Mouse (Mus musculus) retina, embryonic 14.5 days (tissue): ENCODE data around the gene Igsf10.
A peak's percentile ranks its signal among the peaks of the same experiment; 100 is the strongest.
"Not testable (repeated sequence)": the region's sequence is repeated elsewhere in the genome, so short reads cannot be mapped to it uniquely, and the experiment has no call there.

Source experiments
- DNase-seq: peaks from one replicate; pipeline ENCODE4 v3.0.0-alpha.2; 2015; ENCODE audit warnings: low spot score

Gene Igsf10

DNA sequence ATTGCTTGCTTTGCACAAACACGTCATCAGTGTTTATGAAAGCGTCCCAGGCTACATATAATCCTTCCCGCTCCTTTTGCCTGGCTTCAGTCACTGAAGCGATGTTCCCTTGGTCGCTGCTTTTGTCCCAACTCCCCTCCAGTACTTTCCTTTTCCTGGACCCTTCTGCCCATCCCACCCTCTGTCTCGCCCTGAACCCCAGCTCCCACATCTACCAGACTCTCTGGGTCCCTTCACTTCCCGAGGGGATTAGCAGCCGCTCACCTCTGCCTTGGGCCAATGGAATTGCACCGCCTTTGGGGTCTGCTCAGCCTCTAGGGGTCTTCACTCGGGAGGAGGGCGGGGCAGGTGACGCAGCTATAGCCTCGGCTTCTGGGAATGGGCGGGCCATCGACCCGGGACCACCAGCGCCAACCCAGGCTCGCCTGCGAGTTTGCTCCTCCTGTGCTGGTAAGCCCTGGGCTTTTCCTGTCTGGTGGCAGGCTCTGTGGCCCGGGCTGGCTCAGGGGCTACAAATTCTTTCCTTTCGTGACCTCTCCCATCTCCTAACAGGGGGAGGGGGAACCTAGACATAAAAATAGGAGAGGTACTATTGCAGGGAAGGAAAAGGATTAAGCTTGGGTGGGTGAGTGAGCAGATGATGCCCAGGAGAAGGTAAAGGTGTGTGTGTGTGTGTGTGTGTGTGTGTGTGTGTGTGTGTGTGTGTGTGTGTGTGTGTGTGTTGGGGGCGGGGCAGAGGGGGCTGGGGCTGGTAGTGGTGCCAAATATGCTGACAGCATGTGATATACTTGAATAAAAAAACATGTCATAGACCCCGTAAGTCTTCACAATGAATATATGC, at the start of gene Igsf10:
Gene Igsf10 (minus strand): TSS at position 330 of the 841 bp plus-strand sequence.
- DNase-seq, result peak; percentile 85

DNA sequence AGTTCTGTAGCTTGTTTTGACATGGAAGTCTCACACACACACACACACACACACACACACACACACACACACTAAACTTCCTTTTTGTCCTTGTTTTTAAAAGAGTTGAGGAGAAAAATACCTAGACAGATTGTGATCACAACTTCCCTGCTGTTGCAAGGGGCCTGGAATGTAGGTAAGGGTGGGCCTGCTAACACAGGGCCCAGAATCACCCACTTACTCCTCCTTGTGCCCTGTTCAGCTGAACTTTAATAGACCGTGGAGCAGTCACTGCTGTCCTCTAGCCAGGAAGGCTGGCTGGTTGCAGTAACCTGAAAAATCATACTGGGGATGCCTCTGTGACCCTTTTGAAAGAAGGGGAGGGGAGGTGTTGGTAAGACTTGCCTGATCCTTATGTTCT, 41.4 kb upstream of the Igsf10 start:
- no peak for DNase-seq

DNA sequence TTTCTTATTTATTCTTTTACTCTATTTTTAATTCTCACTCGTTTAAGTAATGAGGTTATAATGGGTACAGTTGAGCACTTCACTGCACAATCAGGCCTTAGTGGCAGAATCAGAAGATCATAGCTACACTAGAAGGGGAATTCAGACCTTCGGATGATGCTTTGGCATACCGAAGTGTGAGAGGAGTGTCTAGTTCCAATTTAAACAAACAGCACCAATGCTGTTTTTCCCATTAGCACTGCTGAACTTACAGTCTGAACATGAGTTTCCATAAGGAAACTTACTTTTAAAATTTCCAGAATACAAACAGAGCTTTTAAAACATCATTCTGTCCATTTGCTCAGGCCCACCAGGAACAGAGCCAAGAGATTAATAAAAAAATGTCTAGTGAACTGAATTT, 40.8 kb upstream of the Igsf10 start:
- no peak for DNase-seq

DNA sequence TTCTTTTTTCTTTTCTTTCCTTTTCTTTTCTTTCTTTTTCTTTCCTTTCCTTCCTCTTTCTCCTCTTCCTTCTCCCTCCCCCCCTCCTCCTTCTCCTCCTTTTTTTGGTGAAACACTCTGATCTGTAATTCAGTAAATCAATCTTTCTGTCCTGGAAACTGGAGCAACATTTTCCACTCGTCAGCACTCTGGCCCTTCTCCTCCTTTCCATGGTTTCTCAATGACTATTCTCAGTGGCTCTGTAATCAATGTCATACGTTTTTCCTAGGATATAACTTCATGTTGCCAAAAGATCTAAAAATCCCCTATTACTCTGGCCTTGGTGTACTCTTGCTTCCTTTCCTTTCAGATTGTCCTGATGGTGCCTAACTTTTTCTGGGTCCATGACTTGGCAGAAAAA, 40.1 kb upstream of the Igsf10 start:
- no peak for DNase-seq

DNA sequence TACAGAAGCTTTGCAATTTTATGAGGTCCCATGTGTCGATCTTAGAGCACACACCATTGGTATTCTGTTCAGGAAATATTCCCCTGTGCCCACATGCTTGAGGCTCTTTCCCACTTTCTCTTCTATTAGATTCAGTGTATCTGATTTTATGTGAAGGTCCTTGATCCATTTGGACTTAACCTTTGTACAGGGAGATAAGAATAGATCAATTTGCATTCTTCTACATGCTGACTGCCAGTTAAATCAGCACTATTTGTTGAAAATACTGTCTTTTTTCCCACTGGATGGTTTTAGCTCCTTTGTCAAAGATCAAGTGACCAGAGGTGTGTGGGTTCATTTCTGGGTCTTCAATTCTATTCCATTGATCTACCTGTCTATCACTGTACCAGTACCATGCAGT, 34.6 kb upstream of the Igsf10 start:
- DNase-seq, result not testable (repeated sequence)

DNA sequence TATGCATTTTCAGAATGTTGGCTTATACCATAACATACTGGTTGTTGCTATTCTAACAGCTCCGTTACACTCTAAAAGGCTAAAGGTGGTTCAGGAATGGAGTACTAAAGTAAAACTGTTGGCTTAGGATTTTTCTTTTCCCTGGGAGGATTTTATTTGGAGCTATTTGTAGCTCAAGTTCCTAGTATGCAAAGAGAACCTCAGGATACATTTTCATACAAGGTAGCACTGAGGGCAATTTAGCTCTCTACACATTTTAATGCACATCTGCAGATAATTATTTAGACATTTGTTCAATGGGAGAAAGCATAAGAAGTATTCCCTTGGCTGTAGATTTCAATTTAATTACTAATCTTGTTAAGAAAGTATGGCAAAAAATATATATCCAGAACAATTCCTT, 17.7 kb upstream of the Igsf10 start:
- no peak for DNase-seq

DNA sequence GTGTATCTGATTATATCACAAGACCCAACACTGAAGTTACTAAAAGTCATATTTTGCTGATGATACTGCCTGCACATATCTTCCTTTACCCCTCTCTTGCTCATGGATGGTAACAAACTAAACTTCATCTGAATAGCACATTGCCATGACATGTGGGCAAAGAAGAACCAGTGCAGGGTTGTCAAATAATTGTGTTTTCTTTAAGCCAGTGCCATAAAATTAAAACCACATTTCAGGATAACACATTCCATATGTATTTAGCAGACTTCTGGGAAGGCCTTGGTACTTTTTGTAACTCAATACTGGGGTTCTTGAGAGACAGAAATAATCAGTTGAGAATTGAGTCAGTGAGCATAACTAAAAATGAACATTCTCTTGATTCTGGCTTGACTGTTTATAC, 15.9 kb upstream of the Igsf10 start:
- DNase-seq, result no peak

DNA sequence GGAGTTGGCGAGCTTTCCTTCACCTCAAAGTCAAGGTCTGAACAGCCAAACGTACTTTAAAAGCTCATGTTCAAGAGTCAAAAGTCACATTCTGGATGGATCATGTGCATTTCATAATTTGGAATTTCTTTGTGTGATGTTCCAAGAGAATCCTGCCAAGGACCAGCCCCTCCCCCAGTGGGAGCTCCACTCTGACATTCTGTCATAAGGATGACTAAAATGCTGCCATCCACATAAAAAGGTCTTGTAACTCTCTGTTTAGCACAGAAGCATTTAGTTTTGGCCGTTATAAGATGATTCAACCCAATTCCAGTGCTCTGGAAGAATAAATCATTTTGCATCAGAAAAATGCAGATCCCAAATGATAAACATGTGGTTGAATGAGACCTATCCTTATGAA, 10.0 kb upstream of the Igsf10 start:
- no peak for DNase-seq

DNA sequence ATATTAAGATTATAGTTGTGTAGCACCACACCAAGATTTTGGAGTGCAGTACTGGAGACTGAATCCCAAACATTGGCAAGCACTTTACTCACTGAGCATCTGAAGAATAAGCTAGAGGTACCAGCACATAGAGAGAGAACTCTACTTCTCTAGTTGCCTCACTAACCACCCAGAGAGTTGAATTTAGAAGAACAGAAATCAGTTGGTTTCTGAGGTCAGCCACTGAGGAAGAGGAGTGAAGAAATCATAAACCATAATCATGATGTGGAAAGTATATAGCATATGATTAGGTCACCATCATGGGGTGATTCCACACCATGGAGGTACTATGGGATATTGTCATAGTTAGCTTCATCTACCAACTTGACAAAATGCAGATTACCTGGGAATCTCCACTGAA, 7.6 kb upstream of the Igsf10 start:
- no peak for DNase-seq

DNA sequence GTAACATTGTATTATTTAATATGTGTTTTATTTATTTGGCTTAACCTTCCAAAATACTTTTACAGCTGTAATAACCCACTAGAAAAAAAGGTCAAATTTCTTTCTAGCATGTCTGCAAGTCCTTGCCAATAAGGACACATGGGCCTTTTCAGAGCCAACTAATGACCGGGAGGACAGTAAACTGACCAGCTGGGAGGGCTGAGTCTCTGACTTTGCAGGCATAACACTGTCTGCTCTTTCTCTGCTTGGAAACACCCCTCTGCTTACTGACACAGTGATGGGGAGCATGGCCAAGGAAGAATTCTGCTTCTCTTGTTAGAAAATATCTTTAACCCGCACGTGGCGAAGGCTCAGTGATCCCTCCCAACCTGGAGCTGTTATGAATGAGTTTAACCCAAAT, 1.2 kb downstream of the Igsf10 start:
- DNase-seq, result peak; percentile 19

DNA sequence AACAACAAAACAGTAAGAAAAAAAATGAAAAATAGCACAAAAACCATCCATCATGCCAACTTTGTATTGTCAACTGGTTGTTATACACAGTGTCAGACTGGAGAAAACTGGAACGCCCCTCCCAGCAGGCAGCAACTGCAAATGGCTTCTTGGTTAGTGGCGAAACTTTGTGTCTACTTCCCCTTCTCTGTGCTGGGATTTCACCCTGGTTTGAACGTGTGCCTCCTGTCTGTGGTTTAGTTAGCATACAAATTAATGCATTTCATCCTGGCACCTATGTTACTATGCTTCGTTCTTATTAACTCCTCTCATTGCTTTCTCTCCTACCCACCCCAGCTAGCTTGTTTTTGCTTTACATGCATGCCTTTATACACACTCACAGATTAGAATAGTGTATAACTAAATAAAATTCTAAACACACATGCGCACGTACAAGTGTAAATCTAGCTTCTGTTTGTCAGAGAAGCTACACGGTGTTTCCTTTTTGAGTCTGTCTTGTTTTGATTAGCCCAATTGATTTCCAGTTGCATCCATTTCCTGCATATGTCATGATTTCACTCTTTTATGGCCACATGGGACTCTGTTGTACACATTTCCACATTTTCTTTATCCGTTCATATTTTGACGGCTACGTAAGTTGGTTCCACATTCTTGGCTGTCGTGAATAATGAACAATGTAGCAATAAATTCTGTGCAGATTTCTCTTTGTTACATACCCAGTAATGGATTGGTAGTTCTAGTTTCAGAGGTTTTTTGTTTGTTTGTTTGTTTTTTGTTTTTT, 2.4 kb downstream of the Igsf10 start:
- no peak for DNase-seq

DNA sequence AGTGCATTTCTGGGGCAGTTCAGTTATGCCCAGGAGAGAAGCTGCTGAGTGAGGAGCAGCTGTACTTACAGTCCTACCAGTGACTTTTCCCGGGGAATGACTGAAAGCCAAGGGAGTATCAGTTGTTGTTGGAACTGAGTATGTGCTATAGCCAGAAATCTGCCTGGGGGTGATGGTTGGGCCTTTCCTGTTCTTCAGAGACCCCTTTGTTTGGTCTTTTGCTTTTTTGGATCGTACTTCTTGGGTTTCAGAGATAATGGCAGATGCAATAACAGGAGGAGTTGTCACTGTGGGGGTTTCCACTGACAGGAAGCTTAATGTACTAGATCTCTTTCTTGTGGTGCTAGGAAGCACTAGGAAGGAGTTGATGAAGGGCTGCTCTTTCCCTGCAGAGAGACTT, 15.7 kb downstream of the Igsf10 start:
- DNase-seq, result no peak

DNA sequence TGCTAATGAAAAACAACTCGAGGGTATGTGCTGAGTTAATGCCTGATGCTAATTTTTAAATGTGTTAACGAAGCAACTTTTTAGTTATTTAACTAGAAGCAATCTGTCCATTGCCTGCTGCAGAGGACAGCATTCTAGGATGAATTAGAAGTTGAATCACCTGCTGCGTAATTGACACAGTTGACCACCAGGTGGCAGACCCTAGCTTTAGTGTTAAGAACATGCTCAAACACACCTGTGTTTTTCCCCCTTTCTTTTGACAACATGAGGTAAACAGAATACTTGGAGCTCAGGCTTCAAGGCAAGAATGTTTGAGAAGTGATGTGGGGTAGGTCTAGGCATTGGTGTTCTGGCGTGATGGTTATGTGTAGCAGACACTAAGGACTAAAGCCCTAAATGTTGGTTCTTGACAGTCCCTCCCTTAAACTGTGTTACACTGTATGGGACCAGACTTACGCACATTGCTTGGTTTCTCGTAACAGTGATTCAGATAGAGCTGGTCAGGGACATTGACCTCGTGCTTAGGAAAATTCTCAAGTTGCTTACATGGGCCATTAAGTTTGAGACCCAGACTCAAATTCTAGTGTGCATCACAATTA, 22.8 kb downstream of the Igsf10 start:
- DNase-seq, result peak; percentile 75

DNA sequence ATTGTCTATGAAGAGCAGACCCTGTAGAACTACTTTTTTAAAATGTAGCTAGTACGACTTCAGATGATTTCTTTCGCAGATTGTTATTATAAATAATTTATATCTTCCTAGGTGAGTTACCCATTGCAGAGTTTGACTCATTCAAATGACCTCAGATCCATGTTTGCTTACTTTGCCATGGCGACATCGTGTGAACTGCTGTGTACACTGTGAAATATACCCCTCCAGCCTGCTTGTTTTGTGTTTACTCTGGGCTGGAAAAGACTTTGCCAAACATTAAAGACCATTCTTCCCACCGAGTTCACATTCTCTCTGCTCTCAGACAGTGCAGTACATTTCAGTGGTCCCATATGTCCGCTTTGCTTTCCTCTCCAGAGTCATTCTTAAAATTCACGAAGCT, 28.1 kb downstream of the Igsf10 start:
- no peak for DNase-seq

DNA sequence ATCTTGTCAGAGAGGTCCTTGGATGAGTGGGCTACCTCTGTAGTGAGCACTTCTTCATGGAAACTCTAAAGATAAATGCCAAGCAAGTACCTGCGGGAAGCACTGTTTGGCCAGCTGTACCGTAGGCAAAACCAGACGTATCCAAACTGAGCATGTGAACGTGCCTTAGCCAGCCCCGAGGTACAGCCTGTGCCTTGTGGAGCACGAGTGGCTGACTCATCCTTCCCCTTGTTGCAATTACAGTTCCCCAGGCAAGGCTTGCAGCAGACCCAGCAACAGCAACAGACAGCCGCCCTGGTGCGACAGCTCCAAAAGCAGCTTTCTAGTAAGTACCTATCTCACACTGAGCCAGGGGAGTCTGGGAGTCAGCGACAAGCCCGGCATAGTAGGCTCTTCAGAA, 31.6 kb downstream of the Igsf10 start:
- no peak for DNase-seq

DNA sequence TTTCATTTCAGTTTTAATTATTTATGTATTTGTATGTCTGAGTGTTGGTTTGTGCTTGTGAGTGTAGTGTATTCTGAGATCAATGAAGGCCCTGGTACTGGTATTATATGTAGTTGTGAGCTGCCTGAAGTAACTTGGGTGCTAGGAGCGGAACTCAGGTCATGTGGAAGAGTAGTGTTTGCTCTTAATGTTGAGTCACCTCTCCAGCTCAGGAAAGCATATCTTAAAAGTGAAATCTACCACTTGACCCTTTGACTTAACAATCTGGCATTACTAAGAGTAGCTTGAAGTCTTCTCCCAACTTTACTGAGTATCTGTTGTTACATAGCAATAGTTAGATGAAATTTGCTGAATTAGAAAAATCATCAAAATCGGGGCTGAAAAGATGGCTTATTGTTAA, 38.7 kb downstream of the Igsf10 start:
- DNase-seq, result no peak

DNA sequence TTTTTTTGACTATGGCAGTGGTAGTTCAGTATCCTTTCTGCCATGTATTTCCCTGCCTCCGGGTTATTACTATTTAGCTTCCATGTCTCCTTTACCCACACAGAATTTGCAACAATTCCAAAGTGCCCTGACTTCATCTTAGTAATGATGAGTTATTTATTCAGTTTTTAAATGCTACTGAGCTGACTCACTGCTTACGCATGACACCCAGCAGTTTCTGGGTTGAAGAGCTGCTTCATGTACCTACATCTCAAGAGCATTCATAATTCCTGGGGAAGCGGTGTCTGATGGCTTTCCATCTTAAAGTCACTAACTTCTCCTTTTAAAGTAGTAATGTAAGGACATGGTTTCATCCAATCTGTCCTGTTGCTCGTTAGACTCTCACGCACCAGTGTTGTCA, 39.2 kb downstream of the Igsf10 start:
- DNase-seq, result no peak

DNA sequence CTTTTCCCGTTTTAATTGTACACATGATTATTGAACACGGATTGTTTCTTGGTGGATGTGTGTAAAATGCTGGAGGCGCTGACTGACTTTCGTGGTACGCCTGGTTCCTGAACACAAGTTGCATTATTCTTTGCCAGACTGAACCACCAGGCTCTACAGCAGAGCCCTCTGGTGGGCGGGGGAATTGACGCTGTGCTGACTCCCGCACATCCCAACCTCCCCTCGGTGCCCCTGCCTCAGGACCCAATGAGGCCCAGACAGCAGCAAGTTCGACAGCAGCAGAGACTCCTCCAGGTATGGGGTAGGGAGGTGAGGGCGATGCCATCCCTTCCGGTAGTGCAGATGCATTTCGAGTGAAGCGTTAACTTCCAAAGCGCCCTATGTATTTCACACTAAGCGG, 46.5 kb downstream of the Igsf10 start:
- DNase-seq, result no peak

DNA sequence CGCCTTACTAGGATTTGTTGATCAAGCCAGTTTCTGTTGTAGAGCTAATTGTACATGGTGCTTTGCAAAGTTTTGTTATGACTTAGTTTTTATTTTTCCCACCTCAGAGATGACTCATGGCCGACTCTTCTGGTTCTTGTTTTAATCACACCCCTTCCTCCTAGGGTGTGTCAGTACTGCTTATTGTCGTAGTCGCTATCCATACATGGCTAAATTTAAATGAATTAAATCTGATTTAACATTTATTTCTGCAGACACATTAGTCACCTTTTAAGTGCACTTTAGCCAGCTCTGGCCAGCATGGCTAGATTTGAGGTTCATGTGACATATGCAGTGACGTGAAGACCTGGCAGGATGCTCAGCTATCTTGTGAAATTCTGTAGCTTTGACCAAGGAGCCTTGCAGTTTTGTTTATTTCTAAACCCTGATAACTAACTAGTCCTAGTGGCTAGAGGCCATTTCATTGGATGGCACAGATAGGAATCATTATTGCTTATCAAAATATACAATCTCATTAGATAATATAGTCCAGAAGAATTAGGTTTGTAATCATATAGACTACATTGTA, 47.5 kb downstream of the Igsf10 start:
- DNase-seq, result no peak

DNA sequence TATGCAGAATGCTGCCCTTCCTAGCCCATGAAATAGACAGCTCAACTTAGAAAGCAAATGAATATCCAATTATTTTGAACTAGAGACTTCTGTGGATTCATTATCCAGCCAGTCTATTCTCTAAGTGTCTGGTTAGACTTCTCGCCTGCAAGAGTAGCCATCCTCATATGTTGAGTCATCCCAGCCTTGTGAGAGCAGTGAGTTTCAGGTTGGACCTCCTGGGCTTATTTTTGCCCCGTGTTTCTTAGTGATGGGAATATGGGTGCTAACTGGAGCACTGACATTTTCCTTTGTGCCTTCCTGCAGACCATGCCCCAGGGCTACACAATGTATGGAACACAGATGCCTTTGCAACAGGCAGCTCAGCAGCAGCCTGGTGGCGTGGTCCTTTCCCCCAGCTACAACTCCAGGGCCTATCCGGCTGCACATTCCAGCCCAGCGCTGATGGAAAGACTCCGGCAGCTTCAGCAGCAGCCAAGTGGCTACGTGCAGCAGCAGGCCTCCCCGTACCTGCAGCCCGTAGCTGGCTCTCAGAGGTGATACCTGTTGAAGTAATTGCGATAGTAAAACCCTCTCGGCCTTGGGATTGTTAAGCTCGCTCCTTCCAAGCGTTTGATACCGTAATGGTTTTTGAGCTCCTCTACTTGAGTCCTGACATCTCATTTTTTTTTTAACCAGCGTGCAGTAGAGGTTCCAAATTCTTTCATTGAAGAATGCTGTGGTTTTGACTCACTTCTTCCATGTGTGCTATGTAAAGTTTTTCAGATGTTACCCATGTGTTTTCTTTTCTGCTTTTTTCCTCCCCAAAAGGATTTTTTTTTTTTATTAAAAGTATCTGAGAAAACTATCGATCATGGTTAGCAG, 48.3 kb downstream of the Igsf10 start:
- DNase-seq, result no peak

DNA sequence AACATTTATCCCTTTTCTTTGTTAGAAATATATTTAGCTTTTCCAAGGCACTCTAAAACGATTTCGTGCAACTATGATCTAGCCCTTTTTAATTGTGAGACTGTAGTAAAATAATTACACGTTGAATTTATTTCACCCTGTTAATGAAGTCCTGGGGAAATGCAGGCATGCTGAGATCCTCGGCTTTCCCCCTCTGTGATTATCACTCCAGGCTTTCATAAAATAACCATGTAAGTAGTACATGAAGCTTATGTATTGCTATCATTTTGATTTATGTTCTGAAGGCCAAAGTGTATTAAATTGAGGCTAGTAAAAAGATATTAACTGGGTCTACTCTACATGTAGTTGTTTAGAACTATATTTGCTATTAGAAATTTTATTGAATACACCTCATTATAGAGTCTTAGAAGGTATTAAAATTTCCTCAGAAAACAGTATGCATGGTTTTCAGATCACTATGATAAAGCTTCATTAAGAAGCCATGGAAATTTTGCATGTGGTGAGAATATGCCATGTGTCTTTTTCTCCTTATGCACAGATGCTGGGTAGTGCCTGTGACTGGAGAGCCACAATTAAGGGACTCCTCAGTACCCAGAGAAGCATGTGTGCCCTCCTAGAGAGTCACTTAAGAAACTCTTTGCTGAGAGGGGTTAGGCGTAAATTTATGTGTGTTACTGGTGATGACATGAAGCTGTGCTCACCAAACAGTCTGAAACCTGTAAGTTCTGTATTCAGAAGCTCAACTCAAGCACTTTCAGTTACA, 50.6 kb downstream of the Igsf10 start:
- DNase-seq, result no peak
